Mouse (Mus musculus) brain, embryonic 18.5 days (tissue): ENCODE data around the gene Insyn1.

Experiments used
- DNase-seq: peaks from one replicate; pipeline ENCODE4 v3.0.0-alpha.2; 2012; ENCODE audit warnings: low read depth, low spot score

Gene Insyn1

DNA sequence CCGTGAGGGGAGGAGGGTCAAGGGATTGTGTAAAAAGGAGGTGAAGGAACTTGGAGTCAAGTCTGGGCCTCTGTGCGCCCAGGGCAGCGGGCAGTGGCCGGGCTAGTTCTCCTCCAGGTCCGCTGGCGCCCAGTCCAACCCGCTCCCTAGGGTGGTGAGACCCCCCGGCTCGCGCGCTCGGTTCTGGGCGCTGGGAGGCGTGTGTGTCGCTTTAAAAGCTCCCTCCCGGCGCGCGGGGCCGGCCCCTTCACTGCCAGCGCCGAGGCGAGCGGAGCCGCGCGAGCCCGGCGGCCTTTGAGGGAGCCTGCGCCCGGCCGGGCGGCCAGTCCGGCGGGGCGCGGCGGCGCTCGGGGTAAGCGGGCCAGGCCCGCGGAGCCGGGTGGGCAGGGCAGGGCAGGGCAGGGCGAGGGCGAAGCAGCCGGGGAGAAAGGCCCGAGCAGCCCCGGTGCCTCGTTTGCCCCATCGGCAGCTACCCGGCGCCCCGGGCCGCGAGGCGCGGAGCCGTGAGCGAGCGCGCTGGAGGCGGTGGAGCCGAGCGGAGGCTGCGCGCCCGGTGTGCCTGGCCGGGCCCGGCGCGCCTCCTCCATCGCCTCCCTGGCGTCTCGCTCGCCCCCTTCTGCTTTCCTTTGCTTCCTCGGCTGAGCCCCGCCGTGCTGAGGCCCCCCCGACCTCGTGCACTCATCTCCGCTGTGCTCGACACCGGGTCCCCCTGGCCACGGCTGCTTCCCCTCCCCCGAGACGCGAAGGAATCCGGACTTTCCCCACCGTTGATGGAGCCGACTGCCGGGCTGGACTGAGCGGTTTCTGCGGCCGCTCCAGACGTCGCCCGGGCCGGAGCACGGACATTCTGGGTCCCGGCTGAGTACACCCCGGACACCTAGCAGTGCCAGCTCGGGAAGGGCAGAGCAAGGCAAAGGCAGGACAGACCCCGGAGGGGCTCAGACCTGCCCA lies at the start of gene Insyn1:
Gene Insyn1 (plus strand): TSS at position 753 of the 951 bp plus-strand sequence.
- no peak for DNase-seq

DNA sequence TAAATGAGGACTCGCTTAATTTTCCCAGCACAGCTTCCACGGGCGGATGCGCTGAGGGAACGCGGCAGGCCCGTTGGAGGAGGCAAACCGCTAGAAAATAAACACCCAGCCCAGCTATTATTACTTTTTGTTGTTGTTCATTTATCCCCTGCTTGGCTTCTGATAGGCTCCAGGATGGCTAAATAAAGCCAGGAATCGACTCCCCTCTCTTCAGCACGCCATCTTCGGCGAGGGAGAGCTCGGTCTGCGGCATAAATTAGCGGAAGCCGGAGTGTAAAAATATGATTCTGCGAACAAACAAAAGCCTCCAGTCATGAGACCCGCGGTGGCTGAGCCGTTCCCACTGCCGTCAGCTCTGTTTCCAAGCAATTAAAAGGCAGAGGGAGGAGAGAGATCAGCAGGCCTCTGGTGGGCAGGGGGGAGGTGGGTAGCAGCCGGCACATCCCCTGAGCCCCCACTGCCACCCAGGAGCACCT lies 49.4 kb upstream of the Insyn1 start:
- no peak for DNase-seq

DNA sequence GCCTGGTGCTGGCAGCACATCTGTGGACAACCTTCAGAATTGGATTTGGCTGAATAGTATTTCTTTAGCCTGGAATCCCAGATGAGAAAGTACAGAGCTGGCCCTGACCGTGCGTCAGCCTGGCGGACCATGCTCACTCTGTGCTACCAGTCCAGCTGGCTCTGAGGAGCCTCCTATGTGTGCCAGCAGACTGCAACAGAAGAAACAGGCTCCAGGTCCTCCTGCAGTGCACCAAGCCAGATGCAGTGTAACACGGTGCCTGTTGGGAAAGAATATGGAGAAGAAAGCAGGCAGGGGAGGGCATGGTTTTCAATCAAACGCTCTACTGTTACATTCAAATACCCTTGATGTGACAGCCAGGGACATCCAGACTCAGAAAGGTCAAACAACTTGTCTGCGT lies 48.3 kb upstream of the Insyn1 start:
- no peak for DNase-seq

DNA sequence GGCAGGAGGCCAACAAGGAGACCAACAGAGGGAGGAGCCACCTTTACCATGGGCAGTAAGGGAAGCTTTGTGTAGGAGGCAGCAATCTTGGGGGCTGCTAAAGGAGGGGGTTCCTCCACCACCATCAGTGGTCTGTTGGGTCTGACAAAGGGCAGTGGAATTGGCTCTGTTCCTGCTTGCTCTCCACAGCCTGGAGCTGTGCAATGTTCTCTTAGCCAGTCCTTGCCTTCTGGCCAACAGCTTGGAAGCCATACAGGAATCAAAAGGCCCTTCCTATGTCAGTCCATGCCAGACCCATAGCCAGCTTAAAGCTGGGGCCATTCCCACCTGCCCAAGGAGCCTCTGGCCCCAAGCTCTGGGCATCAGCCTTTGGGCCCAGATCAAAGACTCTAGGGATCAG lies 47.8 kb upstream of the Insyn1 start:
- DNase-seq: no peak

DNA sequence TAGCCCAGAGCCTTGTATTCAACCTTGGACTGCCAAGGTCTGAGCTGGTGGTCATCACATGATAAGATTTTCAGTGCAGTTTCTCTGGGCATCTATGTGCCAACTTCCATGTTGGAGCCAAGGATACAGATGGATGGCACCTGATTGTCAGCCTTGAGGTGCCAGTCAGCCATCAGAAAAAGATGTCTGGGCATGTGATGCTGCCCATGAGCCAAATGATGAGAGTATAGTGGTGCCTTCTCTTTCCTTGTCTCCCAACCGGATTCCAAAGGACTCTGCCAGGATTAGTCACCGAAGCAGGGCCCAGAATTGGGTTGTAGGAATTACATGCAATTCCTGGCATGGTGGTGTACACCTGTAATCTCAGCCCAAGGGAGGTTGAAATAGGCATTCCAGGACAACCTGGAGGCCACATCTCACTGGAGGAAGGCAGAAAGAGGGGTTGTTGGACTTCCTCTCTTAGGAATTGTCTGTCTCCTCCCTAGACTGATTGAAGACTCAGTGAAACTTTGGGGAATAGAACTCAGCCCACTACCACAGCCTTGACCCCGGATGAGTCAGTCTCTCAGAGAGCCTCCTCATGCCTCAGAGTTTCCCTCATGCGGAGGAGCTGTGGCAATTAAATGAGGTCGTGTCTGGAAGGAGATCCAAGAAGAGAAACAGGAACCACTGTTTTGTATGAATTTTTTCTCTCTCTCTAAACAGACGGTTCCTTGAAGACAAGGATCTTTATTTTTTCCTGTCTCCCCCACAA lies 46.9 kb upstream of the Insyn1 start:
- no peak for DNase-seq

DNA sequence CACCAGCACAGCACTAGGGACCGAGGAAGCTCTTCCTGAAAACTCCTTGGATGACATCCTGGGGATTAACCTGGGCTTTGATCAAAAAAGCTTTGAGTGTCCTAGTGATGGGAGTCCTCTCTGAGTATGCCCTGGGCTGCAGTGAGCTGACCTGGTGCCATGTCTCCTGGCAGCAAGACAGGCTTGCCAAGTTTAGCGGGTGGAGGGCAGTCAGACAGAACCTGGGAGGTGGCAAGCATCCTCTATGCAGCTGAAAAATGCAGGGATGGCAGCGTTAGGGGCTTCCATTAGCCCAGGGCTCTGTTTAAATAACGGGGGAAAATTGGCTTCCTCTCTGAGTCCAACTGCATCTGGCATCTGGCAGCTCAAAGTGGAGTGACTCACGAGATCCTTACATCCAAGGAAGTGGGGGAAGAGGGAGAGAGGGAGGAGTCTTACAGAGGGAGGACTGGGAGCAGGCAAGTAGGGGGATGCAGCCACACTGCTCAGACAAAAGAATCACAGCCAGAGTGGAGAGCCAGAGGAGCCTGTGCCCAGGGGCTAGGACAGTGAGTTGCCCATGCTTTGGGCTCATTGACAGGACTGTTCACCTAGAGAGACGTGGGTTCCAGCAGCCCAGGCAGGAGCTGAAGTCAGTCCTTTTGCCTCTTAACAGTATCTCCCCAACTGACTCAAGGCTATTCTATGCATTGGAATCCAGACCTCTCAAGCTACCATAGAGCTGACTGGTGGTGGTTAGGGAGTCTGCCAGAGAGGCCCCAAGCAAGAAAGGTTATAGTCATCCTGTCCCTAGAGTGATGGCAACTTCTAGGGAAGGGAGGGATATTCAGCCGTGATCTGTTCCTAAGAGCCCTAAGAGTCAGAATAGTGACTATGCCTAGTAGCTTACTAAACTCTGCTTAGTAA lies 46.0 kb upstream of the Insyn1 start:
- no peak for DNase-seq

DNA sequence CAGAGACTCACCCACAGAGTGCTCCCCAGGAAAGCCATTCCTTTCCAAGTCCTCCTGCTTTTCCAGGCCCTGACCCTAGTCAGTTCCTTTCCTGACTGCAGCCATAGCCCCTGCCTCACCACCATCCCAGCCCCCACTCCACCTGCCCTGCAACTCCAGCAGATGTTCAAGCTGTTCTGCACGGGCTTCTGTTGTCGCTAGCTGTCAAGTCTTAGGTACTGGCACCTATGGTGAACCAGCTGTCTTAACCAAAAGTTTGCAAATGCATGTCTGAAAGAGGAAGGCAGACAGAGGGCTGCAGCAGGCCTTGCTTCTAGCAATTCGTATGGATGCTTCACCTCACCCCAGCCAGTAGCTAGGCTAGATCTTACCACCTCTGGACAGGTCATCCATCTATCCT lies 45.3 kb upstream of the Insyn1 start:
- DNase-seq: no peak

DNA sequence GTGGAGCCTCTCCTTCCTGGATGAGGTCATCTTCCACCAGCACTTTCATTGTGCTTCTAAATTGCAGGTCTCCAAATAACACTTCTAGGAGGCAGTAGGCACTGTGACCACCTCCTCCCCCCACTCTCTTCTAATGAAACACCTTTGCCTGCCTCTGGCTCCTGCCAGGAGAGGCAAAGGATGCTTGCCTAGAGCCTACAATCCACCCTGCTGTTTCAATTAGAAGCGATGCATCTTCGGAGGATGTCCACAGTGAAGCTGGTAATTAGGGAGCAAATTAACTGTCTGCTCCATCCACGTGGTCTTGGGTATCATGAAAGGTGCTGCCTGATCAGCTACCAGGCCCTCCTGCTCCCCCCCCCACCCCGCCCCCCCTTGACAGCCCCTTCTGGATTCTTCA lies 41.6 kb upstream of the Insyn1 start:
- no peak for DNase-seq

DNA sequence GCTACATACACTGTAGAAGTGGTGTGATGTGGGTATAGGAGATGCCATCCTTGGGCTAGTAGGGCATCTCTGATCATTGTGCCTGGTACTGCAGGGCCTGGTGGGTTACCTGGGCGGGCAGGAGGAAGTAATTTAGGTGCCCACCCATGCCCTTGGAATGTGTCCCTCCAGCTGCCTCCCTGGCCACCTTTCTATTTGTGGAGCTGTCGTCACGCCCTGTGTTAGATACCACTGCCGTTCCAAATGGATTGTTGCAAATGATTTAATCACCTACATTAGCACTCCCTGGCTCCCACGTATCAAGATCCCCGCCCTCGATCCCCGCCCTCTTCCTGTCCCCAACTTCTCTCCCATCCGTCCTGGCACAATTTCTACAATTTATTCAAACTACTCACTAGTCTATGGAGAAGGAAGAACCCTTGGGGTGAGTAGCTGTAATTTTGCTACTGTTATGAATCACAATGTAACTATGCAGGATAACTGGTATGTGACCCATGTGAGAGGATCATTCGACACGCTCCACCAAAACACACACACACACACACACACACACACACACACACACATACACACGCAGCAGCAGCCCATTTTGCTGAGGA lies 40.3 kb upstream of the Insyn1 start:
- DNase-seq: no peak

DNA sequence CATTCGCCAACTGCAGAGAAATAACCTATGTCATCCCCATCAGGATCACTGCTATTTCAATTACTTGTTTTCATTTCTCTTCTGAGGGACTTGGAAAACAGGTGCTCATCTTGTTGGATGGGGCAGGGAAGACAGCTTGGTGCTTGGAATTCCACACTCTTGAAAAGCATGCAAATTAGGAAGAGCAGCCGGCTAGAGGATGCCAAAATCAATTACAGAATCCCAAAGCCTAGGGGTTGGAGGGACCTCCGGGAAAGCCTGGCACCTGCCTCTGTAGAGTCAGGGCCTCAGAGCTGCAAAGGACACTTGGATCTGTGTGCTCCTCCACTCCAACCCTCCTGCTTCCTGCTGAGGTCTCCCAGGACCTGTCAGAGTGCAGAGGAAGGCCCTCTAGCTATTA lies 38.9 kb upstream of the Insyn1 start:
- DNase-seq: no peak

DNA sequence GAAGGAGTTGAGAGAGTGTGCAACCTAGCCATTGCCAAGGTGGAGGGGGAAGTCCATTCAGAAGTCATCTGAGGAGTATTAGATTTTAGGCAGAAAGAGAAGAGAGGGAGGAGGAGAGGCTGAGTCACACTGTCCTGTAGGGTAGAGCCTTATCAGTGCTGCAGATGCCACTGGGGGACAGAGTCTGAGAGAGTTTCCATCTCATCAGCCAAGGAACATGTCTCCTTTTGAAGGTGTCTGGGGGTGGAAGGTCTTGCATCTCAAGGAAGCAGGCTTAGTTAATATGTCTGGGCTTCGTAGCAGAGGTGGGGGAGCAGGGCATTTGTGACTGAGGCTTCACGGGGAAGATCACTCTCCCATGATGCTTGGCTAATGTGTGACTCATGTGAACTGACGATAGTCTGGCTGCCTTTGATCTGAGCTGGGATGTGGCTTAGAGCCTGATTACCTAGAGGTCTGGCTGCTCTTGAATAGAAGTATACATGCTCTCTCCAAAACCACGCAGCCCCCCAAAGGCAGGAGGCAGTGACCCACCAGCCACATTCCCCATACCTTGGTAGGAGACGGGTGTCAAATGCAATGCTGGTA lies 34.5 kb upstream of the Insyn1 start:
- no peak for DNase-seq

DNA sequence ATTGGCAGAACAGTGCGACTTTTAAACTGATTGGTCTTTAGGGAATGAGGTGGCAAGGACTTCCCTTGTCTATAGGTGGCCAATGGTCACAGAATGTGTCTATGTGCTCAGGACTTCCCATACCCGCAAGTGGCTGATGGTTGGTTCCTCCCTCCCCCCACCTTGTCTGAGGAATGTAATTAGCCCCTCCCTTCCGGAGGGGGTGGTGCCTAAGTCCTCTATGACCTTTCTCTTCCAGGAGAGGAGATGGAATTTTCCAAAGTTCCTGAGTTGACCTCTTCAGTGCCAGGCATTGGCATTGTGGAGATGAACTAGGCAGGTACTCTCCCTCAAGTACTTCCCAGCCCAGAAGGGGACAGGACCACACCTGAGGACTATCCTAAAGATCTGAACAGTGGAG lies 33.5 kb upstream of the Insyn1 start:
- DNase-seq: no peak

DNA sequence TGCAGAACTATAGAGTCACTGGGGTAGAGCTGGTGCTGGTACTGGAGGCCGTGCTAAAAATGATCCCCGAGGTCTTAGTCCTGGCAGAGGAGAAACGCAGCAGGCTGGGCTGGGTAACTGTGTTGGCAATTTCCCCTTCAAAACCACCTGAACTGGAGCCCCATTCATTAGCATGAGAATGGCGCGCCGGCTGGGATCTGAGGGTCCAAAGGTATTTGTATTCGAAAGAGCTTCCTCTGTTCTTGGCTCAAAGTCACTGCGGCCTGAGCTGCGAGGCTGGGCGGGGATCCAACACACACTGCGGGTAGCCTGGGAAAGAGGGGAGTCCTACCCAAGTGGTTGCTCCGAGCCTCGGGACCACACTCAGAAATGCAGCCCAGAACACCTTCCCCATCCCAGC lies 32.6 kb upstream of the Insyn1 start:
- DNase-seq: no peak

DNA sequence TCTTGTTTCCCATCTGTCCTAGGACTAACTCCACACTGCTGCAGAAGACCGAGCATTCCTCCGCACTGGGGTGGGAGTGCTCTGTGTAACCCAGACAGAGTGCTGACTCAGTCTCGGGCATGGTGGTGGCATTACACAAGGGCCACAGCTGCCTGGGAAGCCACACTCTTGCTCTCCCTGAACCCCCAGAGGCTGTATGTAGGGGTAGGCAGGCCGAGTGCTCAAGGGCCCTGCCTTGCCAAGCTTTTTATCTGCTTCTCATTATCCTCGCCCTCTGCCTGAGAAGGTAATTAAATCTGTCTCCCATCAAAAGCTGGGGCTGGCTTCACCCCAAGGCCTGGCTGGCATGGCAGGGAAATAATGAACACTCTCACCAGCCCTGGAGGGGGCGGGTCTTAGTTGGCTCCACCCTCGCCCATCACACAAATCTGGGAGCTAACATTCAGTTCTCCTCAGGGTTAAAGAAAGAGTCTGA lies 30.9 kb upstream of the Insyn1 start:
- DNase-seq: no peak

DNA sequence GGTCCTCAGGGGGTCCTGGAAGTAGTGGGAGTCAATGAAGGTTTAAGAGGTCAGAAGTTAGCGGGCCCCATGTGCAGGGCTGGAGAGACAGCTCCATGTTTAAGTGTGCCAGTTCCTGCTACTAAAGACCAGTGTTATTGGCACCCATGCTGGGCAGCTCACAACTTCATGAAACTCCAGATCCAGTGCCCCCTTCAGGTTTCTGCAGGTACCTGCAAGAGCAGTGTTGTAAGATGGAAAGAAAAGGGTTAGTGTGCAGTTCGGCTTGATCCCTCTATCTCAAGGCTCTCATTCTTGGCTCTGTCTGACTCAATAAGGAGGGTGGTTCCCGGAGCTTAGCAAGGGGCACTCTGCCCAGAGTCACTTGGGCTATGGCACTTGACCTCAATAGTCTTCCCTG lies 30.1 kb upstream of the Insyn1 start:
- DNase-seq: no peak

DNA sequence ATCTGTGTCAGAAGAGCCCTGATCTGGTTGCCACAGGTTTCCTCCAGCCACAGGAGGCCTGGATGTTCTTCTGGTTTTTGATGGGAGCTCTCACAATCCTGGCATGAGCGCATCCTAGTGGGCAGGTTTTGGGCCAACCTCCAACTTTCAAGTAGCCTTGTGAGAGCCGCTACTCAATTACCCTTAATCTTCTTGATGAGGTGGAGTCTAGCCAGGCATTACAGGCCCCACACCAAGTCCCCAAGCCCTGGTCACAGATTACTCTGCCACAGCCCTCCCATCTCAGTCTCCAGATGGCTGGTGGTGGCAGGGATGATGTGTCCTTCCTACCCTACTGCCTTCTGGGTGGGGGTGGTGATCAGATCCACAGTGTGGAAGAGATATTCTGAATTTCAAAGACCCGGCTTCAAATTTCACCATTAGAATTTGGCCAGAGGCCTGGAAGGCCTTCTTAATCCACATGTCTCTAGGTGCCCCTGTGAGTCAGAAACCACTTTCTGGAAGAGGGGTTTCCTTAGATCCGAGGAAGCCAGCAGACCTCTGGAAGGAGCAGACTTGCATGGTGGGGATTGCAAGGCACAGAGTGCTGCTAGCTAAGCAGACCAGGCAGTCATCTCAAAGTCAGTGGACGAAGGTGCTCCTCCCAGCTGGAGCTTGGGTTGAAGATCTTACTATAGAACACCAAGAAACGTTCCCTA lies 29.4 kb upstream of the Insyn1 start:
- DNase-seq: no peak

DNA sequence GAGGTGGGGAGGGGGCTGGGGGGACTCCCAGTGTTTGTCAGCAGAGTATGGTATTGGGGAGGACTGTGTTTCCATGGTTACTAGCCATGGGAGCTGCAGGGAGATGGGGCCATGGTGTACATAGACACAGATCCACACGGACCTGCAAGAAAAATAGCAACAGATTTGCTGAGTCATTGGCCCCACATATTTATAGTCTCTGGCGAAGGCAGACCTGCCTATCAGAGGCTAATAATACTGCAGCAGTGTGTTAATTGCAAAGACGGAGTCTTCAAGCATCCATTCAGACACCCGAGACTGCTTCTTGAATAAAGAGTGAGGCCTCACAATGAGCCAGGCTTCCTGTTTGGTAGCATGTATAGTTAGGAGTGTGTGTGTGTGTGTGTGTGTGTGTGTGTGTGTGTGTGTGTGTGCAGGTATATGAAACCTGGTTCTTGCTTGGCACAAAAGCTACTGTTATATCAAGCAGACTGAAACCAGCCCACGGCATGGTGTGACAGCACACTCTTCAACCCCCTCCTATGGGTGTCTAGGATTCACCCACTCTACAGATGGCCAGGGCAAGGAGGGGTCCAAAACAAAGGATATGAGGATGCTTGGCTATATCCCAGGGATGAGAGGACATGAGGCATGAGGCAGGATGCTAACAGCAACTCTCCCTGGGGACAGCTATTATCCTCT lies 20.9 kb upstream of the Insyn1 start:
- DNase-seq: no peak

DNA sequence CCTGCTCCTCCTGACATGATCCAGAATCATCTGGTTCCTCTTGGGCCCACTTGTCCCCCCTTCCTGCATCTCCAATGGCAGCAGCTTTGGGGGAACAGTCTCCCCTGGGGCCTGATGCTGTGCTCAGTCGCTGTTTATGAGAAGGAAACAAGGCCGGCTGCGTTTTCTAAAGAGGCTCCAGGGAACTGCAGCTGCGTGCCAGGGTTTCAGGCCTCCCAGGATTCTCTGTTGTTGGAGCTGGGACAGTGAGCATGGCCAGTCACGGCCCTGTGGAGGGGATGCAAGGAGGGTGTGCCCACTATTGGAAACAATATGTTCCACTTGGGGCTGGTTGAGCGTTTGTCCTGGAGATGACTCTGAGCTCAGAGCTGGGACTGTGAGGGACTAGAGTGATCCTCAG lies 17.9 kb upstream of the Insyn1 start:
- DNase-seq: no peak

DNA sequence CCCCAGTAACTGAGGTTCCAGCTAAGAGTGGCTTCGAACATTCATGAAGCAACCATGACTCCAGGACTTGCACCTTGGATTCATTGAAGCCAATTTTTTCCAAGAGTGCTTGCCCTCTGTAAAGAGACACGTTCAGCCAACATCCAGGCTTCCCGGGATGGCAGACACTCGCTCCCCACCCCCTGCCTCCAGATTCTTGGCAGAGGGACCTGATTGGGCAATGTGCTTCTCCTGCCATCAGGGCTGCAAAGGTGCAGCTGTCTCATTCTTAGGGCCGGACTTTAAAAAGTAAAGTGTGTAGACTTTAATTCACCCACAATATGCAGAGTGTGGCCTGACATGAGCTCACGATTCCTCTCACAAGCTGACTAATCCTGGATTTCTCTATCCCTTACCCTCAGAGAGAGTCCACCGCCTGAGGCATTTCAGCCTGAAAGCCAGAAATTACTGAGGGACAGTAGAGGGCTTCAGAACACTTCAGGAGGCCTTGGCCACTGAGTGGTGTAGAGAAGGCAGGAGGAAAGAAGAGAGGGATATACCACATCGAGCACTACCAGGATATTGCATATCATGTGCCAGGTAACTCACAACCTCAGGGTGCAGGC lies 15.1 kb upstream of the Insyn1 start:
- DNase-seq: no peak
